Mouse (Mus musculus) heart, adult 2 months (tissue): ENCODE measurements around the gene 1700003F12Rik. TPM values are rescaled to one million over a fixed set of nuclear protein-coding genes. Genes with fewer than 3 reads are reported as not detected.

Source experiments
- DNase-seq, 2 experiments: peaks; one replicate each; pipeline ENCODE4 v3.0.0; 2021
- H3K27ac ChIP-seq: fragments of 200-600 bp; 2 replicates; pipeline ENCODE4 v1.8.1; 2022
- H3K27me3 ChIP-seq: fragments of 200-500 bp; 2 replicates; pipeline ENCODE4 v1.6.1; 2012; ENCODE audit warnings: mild to moderate bottlenecking, low read length, inconsistent platforms, mixed read lengths; ENCODE audit not compliant: control insufficient read depth, insufficient read depth
- H3K36me3 ChIP-seq: fragments of 200-500 bp; 2 replicates; pipeline ENCODE4 v1.6.1; 2012; ENCODE audit warnings: low read length, inconsistent platforms; ENCODE audit not compliant: control insufficient read depth, insufficient read depth
- H3K4me1 ChIP-seq: fragments of 200-500 bp; 2 replicates; pipeline ENCODE4 v1.6.1; 2011; ENCODE audit warnings: low read length; ENCODE audit not compliant: control insufficient read depth, insufficient read depth
- H3K4me3 ChIP-seq: fragments of 200-600 bp; 2 replicates; pipeline ENCODE4 v1.8.1; 2022
- H3K79me2 ChIP-seq: fragments of 200-500 bp; replicated peaks from 2 replicates; pipeline ENCODE4 v1.6.1; 2012; ENCODE audit warnings: mild to moderate bottlenecking, inconsistent platforms, low read length, moderate library complexity, mixed read lengths; ENCODE audit not compliant: control insufficient read depth, insufficient read depth
- H3K9ac ChIP-seq: fragments of 200-500 bp; 2 replicates; pipeline ENCODE4 v1.6.1; 2012; ENCODE audit warnings: low read depth, mild to moderate bottlenecking, control low read depth, inconsistent platforms, low read length, mixed read lengths
- CTCF ChIP-seq: fragments of 200-600 bp; IDR thresholded peaks from 2 replicates; pipeline ENCODE4 v1.8.1; 2022; ENCODE audit warnings: antibody characterized with exemption, mild to moderate bottlenecking, moderate library complexity
- EP300 ChIP-seq: fragments of 200-500 bp; IDR thresholded peaks from 2 replicates; pipeline ENCODE4 v1.6.1; 2011; ENCODE audit warnings: low read depth, low read length, control low read depth; ENCODE audit not compliant: insufficient read depth
- POLR2A ChIP-seq: fragments of 200-500 bp; IDR thresholded peaks from 2 replicates; pipeline ENCODE4 v1.6.1; 2011; ENCODE audit warnings: mild to moderate bottlenecking, low read depth, low read length, control low read depth; ENCODE audit not compliant: insufficient read depth
- WGBS: fragments of 180-500 bp; shearing (Covaris S2); methylation state at CpG from one replicate; pipeline ENCODE4 v1.1.7; 2018; 5-methylcytosine and 5-hydroxymethylcytosine counted together
- intact Hi-C: fragments of 180-260 bp; cut with DNase I; formaldehyde crosslinking; loops from one replicate; pipeline ENCODE4 v1.15.1; 2025
- polyA plus RNA-seq: library from polyadenylated mRNA; depleted of rRNA; stranded (reverse); fragments of >200 nt; gene quantifications from 2 replicates; pipeline ENCODE4 v1.2.3, GENCODE M21; 2012
- total RNA-seq, 2 experiments: library from RNA; stranded (reverse); gene quantifications; 2 replicates each; pipeline ENCODE4 v1.2.3; 2021

The 1700003F12Rik gene
- total and polyA plus RNA-seq, 3 experiments, result 0.39 TPM; not detected in 2

- no peaks in the 10 kb centered on the region for H3K36me3 ChIP-seq
- H3K27ac ChIP-seq, result no peak overlapping the region
- WGBS, result 77% methylated on average over 4 of the region's 4 CpGs
- intact Hi-C loops, result loop anchor here (2.0 kb wide), 1 partner anchor 32 kb away; the partner anchor contains the start of gene Pxmp4
- DNase-seq, result no peak
- H3K27me3 ChIP-seq, result no peaks in the 10 kb centered on the region
- TF ChIP-seq EP300, result no peak
- no peak for TF ChIP-seq CTCF
- no peak for TF ChIP-seq POLR2A
- no peaks in the 10 kb centered on the region for H3K79me2 ChIP-seq
- no peak overlapping the region for H3K4me3 ChIP-seq
- H3K9ac ChIP-seq, result no peak overlapping the region
- H3K4me1 ChIP-seq, result no peaks in the 10 kb centered on the region
Measured at GRCm38 (mm10) chr2:154571266-154571665, 24.4 kb downstream of the 1700003F12Rik start.

GRCm38 (mm10) chr2:154571976-154572375, 25.1 kb downstream of the 1700003F12Rik start:
- Histone ChIP-seq H3K4me1 (no peaks in the 10 kb centered on the region), H3K4me3 (no peak overlapping the region), H3K36me3 (no peaks in the 10 kb centered on the region), H3K79me2 (no peaks in the 10 kb centered on the region), H3K9ac (no peak overlapping the region), H3K27me3 (no peaks in the 10 kb centered on the region), H3K27ac (no peak overlapping the region)
- WGBS, result 76% methylated on average over 8 of the region's 8 CpGs
- intact Hi-C loops, result loop anchor here (2.0 kb wide), 1 partner anchor 31 kb away; the partner anchor contains the start of gene Pxmp4
- DNase-seq, result no peak
- TF ChIP-seq EP300, result no peak
- TF ChIP-seq CTCF, result no peak
- TF ChIP-seq POLR2A, result no peak

DNA sequence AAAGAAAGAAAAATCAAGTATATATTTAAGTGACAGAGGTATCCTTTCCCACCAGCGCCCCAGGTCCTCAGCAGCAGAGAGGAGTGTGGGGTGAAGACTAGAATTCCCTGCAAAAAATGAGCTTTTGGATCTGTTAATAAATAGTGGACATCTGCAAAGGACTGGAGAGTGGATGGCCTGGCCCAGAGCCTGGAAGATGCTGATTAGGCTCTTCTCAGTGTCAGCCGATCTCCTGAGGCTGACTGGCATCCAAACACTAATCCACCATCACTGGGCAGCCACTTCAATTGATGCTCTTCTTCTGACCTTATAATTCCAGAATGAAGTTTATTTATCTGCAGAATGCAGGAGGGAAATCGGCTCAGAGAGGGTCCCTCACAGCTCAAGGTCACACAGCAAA, 26.1 kb downstream of the 1700003F12Rik start:
- intact Hi-C loops, result no loop called here
- Histone ChIP-seq H3K27ac (no peak overlapping the region), H3K27me3 (no peaks in the 10 kb centered on the region), H3K4me1 (no peaks in the 10 kb centered on the region), H3K9ac (no peak overlapping the region), H3K36me3 (no peaks in the 10 kb centered on the region), H3K79me2 (no peaks in the 10 kb centered on the region), H3K4me3 (no peak overlapping the region)
- WGBS, result 80% methylated on average over 3 of the region's 3 CpGs
- TF ChIP-seq CTCF, result no peak
- TF ChIP-seq POLR2A, result no peak
- no peak for TF ChIP-seq EP300
- no peak for DNase-seq

DNA sequence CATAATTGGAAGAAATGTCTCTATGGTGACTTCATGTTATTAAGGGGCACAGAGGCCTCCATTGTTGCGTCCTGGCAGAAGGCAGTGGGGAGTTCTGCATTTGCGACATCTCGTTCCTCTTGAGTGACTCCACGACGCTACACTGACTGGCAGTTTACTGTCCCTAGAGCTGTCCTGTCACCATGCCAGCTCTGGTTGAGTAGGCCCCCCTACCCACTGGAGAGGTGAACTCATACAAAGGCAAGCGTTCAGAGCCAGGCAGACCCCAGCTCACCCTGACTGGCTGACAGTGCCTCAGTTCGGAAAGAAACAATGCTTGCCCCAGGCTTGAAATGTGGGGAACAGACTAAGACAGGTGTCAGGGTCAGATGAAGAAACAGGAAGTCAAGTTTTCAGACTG, 27.4 kb downstream of the 1700003F12Rik start:
- Histone ChIP-seq H3K4me3 (no peak overlapping the region), H3K4me1 (no peaks in the 10 kb centered on the region), H3K27ac (no peak overlapping the region), H3K27me3 (no peaks in the 10 kb centered on the region), H3K79me2 (no peaks in the 10 kb centered on the region), H3K9ac (no peak overlapping the region), H3K36me3 (no peaks in the 10 kb centered on the region)
- 75% methylated on average over 7 of the region's 7 CpGs for WGBS
- no peak for TF ChIP-seq POLR2A
- no peak for TF ChIP-seq EP300
- no peak for TF ChIP-seq CTCF
- DNase-seq, result no peak
- intact Hi-C loops, result no loop called here

DNA sequence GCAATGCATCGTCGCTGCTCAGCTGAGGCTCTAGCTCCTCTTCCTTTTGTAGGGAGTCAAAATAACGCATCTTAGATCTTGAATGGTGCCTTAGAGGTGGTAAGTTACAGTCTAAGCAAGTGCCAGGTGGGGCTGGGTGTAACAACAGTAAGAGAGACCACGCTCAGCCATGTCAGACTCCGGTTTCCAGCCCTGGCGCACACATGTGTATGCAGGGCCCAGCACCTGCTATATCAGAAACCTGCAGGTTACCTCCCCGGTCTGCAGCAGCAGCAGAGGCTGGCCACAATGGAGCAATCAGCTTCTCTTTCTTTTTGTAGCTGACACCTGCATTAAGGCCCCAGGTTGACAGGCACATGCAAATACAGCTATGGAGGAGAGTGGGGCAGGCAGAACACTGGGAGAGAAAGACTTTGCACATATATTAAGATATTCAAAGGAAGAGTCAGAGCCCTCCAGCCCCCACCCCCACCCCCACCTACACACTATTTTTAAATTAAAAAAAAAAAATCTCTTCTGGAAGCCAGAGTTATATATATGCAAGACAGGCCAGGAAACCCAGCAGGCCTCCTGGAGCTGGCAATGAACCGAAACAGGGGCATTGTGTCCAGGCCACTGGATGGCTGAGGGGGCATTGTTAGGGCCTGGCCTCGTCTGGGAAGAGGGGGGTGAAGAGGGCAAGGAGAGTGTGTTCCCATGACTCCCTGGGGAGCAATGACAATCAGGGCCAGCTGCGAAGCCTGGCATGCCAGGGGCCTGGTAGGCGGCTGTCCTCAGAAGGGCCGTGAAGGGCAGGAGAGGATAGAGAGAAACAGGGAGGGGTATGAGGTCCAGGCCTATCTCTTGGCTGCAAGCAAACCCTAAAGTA, 30.2 kb downstream of the 1700003F12Rik start:
- no peak for DNase-seq
- intact Hi-C loops, result no loop called here
- Histone ChIP-seq H3K4me1 (peaks cover 2% of the 10 kb centered on the region), H3K36me3 (no peaks in the 10 kb centered on the region), H3K79me2 (no peaks in the 10 kb centered on the region), H3K9ac (no peak overlapping the region), H3K27me3 (no peaks in the 10 kb centered on the region), H3K27ac (no peak overlapping the region), H3K4me3 (no peak overlapping the region)
- TF ChIP-seq EP300, result no peak
- TF ChIP-seq POLR2A, result no peak
- no peak for TF ChIP-seq CTCF
- WGBS, result 63% methylated on average over 12 of the region's 12 CpGs

DNA sequence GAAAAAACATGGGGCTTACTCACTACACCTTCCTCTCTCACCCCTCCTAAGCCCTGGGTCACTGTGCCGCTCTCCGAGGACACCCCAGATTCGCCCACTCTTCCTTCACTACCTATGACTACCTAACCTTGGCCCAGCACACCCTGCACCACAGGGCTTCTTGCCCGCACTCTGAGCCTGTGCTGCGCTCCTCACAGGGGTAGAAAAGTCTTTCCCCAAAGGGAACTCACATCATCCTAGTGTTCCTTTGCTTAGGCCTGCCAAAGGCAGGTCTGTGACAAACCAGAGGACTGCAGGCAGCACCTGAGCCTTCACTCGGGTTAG, 30.8 kb downstream of the 1700003F12Rik start:
- no peaks in the 10 kb centered on the region for H3K79me2 ChIP-seq
- WGBS, result 94% methylated on average over 6 of the region's 6 CpGs
- peaks cover 2% of the 10 kb centered on the region for H3K4me1 ChIP-seq
- no peak overlapping the region for H3K27ac ChIP-seq
- no peak overlapping the region for H3K4me3 ChIP-seq
- intact Hi-C loops, result no loop called here
- H3K9ac ChIP-seq, result no peak overlapping the region
- no peaks in the 10 kb centered on the region for H3K27me3 ChIP-seq
- no peak for DNase-seq
- H3K36me3 ChIP-seq, result no peaks in the 10 kb centered on the region
- TF ChIP-seq EP300 (no peak), POLR2A (no peak), CTCF (no peak)
